In the genomic region with DNA sequence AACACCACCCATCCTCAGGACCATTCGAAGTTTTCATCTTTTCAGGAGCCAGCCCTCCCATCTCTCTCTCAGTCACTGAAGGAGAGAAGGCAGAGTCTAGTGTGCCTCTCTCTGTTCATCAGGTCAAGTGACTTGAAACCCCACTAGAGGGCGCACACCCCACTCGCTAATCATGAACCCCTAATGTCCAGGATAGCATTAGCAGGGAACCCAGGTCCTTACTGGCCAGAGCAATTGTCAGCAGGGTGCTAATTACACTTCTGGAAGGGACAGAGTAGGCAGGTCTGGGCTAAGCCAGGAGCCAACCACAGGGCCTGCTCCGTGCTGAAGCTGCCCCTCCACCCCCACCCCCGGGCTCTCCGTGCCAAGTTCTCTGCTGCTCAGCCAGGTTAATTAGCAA, we compare ENCODE assay signal across 7 mouse cellular contexts.
DNase-seq lines count a peak whose midpoint lies in the region; ATAC-seq lines count a peak whose summit lies in the region.

No protein-coding gene starts in this region.

- H3K9ac ChIP-seq in forebrain, embryonic 12.5 days: no peak overlapping the region
- H3K9ac ChIP-seq in hindbrain, embryonic 13.5 days: peak overlapping the region; percentile 39; the same call in 1 of the 2 replicates

- peak; percentile 12 for DNase-seq in T-cell, adult 2 months (ENCODE audit: low spot score)
- DNase-seq in layer of hippocampus, postnatal 36 days: peak; percentile 58 to 64
- DNase-seq in right cerebral cortex, postnatal 25 days: peak; percentile 45

- WGBS in forebrain, embryonic 12.5 days: 6% methylated on average over 6 of the region's 6 CpGs
- 12% methylated on average over 6 of the region's 6 CpGs for WGBS in hindbrain, embryonic 13.5 days

- peak overlapping the region; percentile 44 for H3K4me2 ChIP-seq in forebrain, embryonic 12.5 days
- H3K4me2 ChIP-seq in hindbrain, embryonic 13.5 days: peak overlapping the region; percentile 34

- H3K36me3 ChIP-seq in forebrain, embryonic 12.5 days (replicated peaks): no peaks in the 10 kb centered on the region
- no peaks in the 10 kb centered on the region for H3K36me3 ChIP-seq in hindbrain, embryonic 13.5 days

- peaks cover 22% of the 10 kb centered on the region for H3K4me1 ChIP-seq in forebrain, embryonic 12.5 days
- H3K4me1 ChIP-seq in hindbrain, embryonic 13.5 days (replicated peaks): peaks cover 30% of the 10 kb centered on the region

- H3K27me3 ChIP-seq in forebrain, embryonic 12.5 days: peaks cover 16% of the 10 kb centered on the region; the same call in 1 of the 2 replicates
- peaks cover 14% of the 10 kb centered on the region; the same call in 1 of the 2 replicates for H3K27me3 ChIP-seq in hindbrain, embryonic 13.5 days

- ATAC-seq in cerebellum, adult (ENCODE audit: insufficient number of reproducible peaks, low FRiP score, low TSS enrichment): peak; percentile 69
- peak; percentile 90 for ATAC-seq in forebrain, embryonic 12.5 days (ENCODE audit: low FRiP score)
- peak; percentile 78 for ATAC-seq in hindbrain, embryonic 13.5 days (ENCODE audit: low FRiP score)
- peak; percentile 66; the same call in 1 of the 2 replicates for ATAC-seq in megakaryocyte progenitor cell, adult 5-6 weeks (replicated peaks; ENCODE audit: poor library complexity)

- H3K4me3 ChIP-seq in forebrain, embryonic 12.5 days (replicated peaks): no peak overlapping the region
- H3K4me3 ChIP-seq in hindbrain, embryonic 13.5 days: no peak overlapping the region

- H3K9me3 ChIP-seq in forebrain, embryonic 12.5 days: no peaks in the 10 kb centered on the region
- no peaks in the 10 kb centered on the region for H3K9me3 ChIP-seq in hindbrain, embryonic 13.5 days

- no peak overlapping the region; the same call in 1 of the 2 replicates for H3K27ac ChIP-seq in forebrain, embryonic 12.5 days
- H3K27ac ChIP-seq in hindbrain, embryonic 13.5 days: 0 out of 2 replicates have a peak overlapping the region, but pooled peaks have one; percentile 55
